Mouse (Mus musculus) thymus, postnatal 36 days (tissue): ENCODE results near the gene Palm.
A peak's percentile ranks its signal among the peaks of the same experiment; 100 is the strongest.

ENCODE experiments used
- DNase-seq, 2 experiments: peaks; one replicate each; pipeline ENCODE4 v3.0.0; 2022; ENCODE audit warnings: mixed read lengths in 2 of 2

Gene Palm

DNA sequence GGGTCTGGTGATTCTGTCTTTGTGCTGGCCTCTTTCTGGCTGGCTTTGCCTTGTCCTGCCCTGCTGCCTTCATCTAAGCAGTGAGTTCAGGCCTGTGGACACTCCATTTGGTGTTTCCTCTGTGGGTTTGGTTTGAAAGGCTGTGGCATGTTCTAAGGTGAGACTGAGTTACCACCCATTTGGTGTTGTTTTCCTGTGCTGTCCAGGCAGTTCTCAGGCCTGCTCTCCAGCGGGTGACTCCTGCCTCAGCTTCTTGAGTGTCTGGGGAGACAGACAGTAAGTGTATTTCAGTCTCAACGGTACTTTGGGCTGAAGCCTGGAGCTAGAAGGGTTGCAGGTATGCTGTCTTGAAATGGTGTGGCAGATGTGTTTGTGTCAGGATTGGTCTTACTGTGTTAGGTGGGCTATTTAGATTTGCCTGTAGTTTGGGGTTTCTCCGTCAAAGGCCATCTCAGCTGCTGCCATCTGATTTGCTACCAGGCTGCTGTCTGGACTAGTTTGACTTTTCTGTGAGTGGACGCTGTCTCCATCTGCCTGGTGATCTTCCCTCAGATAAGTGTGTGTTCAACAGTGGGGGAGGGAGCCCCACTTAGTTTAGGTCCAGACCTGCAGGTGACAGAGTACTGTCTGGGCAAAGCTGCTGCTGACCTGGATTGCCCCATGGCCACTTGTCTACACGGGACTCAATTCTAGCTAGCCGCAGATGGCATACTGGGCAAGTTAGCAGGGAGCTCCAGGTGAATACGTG lies 63.5 kb downstream of the Palm start:
- DNase-seq, result no peak

DNA sequence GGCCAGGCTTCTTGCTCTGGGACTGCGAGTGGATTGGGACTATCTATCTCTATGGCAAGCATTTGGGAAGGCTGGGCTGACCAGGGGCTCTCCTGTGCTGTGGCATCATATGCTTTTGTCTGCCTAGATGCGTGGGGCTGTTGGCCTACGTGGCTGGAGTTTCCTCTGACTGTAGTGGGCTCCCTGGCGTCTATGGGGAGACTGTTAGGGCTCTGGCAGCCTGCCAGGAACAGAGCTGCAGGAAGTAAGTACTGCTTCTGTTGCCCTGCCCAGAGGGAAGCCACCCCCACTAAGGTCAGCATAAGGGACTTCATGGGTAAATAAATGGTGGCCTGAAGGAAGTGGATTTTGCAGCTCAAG lies 64.1 kb downstream of the Palm start:
- DNase-seq, result peak in 1 of 2 experiments; percentile 67

GRCm38 (mm10) chr10:79857894-79858293 lies 64.5 kb downstream of the Palm start:
- DNase-seq, result no peak

- DNase-seq, result peak in 1 of 2 experiments; percentile 44
Observed at GRCm38 (mm10) chr10:79858416-79859074, 65.2 kb downstream of the Palm start.

- DNase-seq, result no peak
Observed at GRCm38 (mm10) chr10:79859116-79859515, 65.7 kb downstream of the Palm start.

- DNase-seq, result no peak
Observed at GRCm38 (mm10) chr10:79860079-79860911, 66.9 kb downstream of the Palm start.

DNA sequence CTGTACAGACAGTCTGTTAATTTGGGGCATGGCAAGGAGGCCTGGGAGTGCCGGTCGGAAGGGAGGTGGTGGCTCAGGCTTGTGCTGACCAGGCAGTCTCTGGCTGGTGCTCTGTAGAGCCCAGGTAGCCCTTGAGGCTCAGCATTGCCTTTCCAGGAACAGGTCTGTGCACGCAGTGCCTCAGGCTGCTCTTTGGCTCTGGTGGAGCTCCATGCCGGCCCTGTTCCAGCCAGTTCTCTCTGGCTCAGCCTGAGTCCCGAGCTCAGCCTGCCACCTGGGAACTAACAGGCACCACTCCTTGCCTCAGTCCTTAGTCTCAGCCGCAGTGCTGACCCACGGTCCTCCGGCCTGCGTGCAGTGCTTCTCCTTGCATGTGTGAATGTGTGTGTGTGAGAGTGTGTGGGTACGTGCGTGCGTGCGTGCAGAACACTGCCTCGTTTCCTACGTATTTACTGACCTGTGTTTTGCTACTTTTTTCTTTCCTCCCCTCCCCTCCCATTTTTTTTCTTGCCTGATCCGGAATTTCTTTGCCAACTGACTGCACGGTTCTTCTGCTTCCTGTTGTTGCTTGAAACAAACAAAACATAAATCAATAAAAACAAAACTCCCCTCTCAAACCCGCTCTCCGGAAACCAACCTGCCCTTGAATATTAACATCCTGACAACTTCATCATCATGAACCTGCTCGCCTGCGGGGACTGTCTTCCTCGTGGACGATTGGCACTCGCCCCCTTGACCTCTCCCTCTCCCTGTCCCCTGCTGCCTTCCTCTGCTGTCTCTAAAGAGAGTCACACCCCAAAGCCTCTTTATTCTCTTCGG lies 68.1 kb downstream of the Palm start:
- no peak for DNase-seq

- DNase-seq, result no peak
Observed at GRCm38 (mm10) chr10:79862049-79862788, 68.8 kb downstream of the Palm start.

DNA sequence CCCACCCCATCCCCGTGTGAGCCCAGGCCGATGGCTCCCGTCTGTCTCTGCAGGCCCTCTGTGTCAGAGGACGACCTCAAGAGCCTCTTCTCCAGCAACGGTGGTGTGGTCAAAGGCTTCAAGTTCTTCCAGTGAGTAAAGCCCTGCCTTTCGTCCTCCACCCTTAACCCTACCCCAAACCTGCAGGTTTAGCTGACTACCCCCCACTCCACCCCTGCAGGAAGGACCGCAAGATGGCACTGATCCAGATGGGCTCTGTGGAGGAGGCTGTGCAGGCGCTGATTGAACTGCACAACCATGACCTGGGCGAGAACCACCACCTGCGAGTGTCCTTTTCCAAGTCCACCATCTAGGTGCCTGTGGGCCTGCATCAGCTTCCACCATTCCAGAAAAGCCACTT lies 69.6 kb downstream of the Palm start:
- DNase-seq, result no peak

DNA sequence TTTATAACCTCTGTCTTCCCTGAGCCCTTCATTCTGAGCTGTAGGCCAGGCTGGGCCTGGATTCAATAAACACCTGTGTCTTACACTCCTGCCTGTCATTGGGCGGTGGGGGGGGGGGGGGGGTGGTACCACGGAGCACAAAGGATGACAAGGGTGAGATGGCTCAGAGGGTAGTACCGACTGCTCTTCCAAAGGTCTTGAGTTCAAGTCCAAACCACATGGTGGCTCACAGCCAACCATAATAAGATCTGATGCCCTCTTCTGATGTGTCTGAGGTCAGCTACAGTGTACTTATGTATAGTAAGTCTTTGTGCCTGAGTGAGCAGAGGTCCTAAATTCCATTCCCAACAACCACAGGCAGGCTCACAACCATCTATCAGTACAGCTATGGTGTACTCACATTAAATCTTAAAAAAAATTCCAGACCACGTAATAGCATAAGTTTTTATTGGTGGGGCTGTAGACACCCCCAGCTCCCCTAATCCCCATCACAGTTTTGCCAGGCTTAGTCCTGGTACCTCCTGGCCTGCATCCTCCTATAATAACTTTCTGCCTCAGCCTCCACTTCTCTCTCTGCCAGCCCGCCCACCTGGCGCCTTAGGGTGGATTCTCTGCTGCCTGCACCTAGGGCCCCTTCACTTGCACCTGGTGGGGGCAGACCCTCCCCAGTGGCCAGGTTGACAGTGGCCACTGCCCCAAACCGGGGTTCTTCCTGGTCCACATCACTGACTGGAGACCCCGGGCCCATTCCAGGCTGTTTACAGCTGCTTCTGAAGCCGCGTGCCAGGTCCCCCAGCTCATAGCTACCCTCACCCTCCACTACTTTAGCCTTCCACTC lies 71.2 kb downstream of the Palm start:
- peak in 1 of 2 experiments; percentile 30 for DNase-seq

DNA sequence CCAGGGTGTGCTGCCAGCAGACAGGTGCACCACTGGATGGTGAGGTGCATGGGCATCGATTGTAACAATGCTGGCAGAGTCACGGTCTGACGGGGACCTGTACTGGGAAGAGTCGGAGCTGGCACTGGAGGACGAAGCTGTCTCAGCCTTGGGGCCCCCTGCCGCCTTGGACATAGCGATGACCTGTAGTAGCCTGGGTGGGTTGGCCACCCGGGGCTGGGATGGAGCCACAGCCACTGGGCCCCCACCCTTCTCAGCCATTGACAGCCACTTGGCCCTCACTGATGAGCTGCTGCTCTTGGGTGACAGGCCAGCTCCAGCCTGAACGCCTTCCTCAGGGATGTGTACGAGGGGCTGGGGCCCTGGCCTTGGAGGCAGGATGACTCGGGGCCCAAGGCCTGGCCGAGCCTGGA lies 71.8 kb downstream of the Palm start:
- peak in 1 of 2 experiments; percentile 23 for DNase-seq

- DNase-seq, result peak in 1 of 2 experiments; percentile 23
Observed at GRCm38 (mm10) chr10:79865801-79866295, 72.5 kb downstream of the Palm start.

DNA sequence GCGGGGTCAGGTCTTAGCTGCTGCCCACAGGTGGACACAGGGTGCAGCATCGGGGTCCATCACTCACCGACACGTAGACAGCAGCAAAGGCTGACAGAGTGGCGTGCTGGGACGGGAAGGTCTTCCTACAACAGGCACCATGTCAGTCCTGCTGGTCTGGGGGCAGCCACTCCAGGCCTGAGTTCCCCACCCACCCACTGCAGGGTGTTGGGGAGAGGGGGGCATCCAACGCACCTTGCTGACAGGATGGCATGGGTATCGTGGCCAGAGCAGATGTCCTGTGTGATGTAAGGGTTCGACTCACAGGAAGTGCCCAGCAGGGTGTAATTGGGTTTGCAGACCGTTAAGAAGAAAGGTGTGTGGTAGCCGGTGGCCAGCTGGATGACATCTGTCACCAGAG lies 73.2 kb downstream of the Palm start:
- DNase-seq, result no peak
